Mouse (Mus musculus) frontal cortex, postnatal 10 days (tissue): ENCODE results near the gene Clcnka.

Experiments
- DNase-seq, 2 experiments: peaks; one replicate each; pipeline ENCODE4 v3.0.0; 2022; ENCODE audit warnings: low spot score in 2 of 2, mixed read lengths in 1 of 2

The Clcnka gene

GRCm38 (mm10) chr4:141398545-141398944 is at the start of gene Clcnka:
Gene Clcnka (minus strand): TSS chr4:141398724.
- no peak for DNase-seq

- no peak for DNase-seq
These were observed 47.7 kb upstream of the Clcnka start for GRCm38 (mm10) chr4:141446211-141446610.

GRCm38 (mm10) chr4:141445328-141445720 is 46.8 kb upstream of the Clcnka start:
- no peak for DNase-seq

- DNase-seq = peak; percentile 80 to 89
These were observed 46.2 kb upstream of the Clcnka start, which contains the start of gene Zbtb17 for GRCm38 (mm10) chr4:141444451-141445327. Gene Zbtb17 (plus strand): TSS chr4:141444654.

DNA sequence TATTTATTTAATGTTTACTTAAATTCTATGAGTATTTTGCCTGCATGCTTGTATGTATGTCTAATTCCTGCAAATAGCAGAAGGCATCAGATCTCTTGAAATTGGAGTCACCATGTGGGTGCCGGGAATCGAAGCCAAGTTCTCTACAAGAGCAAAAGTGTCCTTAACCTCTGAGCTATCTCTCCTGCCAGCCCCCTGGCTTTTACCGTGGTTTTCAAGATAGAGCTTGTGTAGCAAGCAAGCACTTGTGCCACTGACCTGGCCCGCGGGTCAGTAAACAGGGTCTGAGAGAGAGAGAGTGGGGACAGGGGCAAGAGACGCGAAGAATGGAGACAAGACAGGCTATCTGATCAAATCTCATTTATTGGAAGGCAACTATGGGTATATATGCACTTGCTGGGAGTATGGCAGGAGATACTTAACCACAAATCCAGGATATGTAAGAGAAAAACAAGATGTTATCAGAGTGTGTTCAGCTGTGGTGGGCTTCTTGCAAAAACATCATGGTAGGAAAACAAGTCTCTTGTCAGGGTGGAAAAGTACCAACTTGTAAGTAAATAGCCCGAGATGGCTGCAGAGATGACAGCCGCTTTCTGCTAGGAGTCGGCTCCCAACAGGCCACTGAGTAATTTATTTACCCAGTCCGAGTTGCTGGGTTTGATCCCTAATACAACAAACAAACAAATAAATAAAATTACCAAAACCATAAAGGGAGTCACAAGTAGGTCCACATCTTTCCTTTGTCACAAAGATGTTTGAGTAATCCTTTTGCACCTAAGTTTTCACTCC is 45.3 kb upstream of the Clcnka start:
- DNase-seq = no peak

DNA sequence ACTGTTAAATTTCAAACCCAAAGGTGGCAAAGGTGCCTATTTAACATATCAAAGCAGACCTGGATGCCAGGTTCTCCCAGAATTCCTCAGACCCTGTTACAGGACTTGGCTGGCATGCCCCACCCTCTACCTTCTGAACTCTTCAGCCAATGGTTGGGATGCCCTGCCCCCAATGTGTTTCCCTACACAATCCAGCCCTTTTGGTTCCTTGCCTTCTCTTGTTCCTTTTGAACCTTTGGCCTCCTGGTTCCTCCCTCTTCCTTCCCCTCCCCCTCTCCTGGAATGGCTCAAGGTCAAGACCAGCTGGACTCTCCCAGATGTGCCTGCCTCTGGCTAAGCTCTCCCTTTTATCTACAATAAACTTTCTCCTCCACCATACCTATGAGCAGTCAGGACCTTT is 42.4 kb upstream of the Clcnka start:
- DNase-seq = no peak

GRCm38 (mm10) chr4:141439083-141439803 is 40.7 kb upstream of the Clcnka start:
- no peak for DNase-seq

DNA sequence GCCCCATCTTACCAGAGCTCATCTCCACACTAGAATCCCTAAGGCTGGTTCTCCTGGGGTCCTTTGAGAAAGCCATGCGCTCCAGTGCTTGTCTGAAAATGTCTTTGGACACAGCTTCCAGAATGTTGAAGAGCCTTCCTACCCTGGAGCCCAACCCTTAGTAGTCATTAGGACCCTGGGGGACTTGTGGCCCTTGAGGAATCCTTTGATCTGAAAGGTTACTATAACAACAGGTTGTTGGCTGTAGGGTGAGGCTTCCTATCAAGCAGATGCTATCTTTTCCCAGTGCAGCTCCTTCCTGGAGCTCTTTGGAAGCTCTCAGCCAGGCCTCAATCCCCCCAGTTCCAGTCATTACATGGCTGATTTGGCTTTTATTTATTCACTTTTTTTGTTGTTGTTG is 37.5 kb upstream of the Clcnka start, which contains the start of gene Srarp:
TSS of gene Srarp (minus strand) at position 132 of the 400 bp plus-strand sequence.
- no peak for DNase-seq

DNA sequence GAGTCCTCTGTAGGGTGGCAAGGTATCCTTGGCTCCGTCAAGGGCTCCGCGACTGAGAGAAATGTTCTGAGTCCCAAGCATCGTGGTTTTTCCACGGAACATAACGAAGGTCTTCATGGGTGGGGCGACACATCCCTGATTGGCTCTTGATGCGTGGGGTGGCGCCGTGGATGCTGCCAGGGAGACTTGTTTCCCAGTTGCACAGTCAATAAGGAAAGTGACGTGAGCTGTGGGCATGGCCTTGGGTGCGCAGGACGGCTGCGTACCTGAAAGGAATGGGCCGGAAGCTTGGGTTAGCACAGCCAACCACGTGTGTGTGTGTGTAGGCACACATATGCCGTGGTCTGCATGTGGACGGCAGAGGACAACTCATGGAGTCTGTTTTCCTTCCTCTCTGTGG is 34.7 kb upstream of the Clcnka start:
- no peak for DNase-seq

GRCm38 (mm10) chr4:141432666-141433065 is 34.1 kb upstream of the Clcnka start:
- DNase-seq = no peak

GRCm38 (mm10) chr4:141430997-141431396 is 32.5 kb upstream of the Clcnka start:
- peak in 1 of 2 experiments; percentile 47 for DNase-seq

- DNase-seq = no peak
These were observed 31.3 kb upstream of the Clcnka start for GRCm38 (mm10) chr4:141429847-141430246.

- DNase-seq = no peak
These were observed 30.9 kb upstream of the Clcnka start for GRCm38 (mm10) chr4:141429381-141429780.

DNA sequence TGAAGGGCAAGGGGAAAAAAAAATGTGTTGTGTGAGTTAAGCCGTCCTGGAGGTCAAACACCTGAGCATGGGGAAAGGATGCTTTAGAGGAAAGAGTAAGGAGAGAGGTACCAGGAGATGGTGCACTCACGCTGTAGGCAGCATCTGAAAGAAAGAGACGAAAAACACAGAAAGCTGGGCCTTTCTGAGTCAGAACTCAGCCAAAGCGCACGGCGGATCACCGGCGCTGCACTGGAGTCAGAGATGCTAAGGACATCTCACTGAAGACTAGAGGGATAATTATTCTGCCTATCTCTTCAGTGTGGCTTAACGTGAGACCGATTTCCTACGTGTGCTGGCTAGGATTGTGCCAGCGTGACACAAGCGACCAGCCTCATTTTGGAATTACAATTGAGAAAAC is 29.4 kb upstream of the Clcnka start:
- no peak for DNase-seq

GRCm38 (mm10) chr4:141426796-141427745 is 28.5 kb upstream of the Clcnka start:
- no peak for DNase-seq

- peak; percentile 71 to 78 for DNase-seq
These were observed 27.3 kb upstream of the Clcnka start for GRCm38 (mm10) chr4:141425484-141426479.

DNA sequence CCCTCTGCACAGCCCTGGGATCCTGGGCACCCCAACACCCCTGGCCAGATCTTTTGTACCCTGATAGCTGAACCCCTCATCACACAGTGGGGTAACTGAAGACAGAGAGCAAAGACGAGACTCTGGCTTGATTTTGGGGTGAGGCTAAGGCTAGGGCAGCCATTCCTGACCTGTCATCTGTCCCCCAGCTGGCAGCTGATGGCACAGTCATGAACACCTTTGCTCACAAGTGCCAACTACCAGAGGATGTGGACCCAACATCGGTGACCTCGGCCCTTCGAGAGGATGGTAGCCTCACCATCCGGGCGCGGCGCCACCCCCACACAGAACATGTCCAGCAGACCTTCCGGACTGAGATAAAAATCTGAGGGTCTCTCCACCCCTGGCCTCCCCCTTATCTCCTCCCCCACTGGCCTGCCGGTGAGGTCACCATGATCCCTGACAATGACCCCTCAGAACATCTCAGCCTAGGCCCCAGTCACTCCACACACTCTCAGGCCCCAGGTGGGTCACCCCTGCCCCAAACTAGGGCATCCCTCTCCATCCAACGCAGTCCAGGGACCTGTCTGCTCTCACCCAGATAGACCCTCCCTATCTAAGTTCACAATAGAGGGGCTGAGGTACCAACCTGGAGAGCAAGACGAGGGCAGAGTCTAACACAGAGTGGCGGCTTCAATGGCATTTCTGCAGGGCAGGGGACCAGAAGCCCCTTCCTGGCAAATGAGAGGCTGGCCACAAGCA is 25.3 kb upstream of the Clcnka start:
- no peak for DNase-seq

DNA sequence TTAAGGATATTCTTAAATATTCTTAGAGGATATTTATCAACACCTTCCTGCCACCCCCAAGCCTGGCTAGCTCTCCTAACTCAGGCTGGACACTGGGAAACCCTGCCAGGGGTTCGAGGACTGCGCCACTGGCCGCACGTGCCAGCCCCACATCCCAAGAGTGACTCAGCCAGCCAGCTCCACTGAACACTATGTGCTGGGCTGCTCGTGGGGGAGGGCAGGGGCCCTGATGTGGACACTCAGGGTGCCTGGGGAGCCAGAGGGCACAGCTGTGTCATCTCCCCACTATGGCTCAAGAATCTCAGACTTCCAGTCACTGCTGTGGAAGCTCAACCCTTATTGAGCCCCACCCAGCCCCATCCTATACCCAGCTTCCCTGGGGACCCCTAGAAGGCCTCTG is 24.8 kb upstream of the Clcnka start:
- DNase-seq = no peak

DNA sequence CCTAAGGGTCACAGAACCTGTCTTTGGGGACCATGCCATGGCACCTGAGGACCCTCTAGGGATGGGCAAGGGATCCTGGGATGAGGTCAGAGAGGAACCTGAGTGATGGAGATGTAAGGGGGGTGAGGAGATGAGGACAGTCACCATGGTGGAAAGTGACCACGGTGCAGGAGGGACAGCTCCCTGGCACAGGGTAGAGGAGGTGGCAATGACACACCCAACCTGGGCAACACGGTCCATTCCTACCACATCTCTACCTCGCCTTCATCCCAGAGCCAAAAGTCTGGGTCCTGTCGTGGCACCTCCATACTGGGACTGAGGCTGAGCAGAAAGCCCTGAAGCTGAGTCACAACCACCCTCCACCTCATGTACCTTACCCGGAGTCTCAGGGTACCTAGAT is 24.3 kb upstream of the Clcnka start:
- DNase-seq = no peak
